14 mouse cellular contexts compared by ENCODE assay signal in the genomic region with DNA sequence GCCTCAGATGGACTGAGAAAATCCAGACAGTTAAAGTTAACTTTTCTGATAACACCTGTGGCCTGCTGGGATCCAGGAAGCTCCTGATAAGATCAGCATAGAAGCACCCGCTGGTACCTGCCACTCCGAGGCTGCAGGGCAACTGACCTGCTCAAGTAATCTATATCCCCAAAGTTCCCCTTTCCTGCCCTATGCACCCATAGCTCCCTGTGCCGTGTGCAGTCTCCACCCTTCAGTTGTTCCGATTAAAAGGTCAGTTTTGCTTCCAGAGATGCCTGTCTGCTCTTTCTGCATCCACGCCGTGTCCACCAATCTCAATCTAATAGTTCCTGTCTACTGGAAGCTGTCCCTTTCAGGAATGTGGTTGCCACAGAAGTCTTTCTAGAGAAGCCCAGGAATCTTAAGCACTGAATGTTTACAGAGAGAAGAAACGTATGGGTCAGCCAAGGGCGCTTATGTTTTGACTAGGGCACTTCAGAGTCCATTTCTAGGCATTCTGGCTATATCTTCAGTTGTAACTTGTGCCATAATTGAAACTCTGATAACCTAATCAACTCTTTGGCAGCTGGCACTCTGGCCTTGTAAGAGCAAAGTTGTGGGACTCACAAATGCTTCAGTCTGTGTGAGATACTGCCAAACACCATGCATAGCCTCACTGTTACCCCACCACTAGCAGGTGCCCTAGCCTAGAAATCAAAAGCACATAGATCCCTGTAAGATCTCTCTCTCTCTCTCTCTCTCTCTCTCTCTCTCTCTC. TPM values are rescaled to one million over a fixed set of nuclear protein-coding genes. Genes with fewer than 3 reads are reported as not detected.
DNase-seq lines count a peak whose midpoint lies in the region; ATAC-seq and TF ChIP-seq lines count a peak whose summit lies in the region.
"Had no signal": no experiment of that assay in that cellular context is flagged by ENCODE, and none has a peak within 500 bp of the region (broad histone marks: within the 10 kb centered on the region; RNA-seq: fewer than 3 reads in every experiment).

No protein-coding gene starts in this region.

- H3K4me1 ChIP-seq in heart, embryonic 13.5 days: peaks cover 29% of the 10 kb centered on the region
- peaks cover 72% of the 10 kb centered on the region for H3K4me1 ChIP-seq in G1E (ENCODE audit: insufficient read depth, low read depth, low read length)

- H3K4me3 ChIP-seq in heart, embryonic 13.5 days: no peak overlapping the region
- peak overlapping the region; percentile 45; the same call in 1 of the 2 replicates for H3K4me3 ChIP-seq in G1E (ENCODE audit: low read depth, low read length)

- peaks cover 18% of the 10 kb centered on the region for H3K36me3 ChIP-seq in heart, embryonic 13.5 days
- H3K36me3 ChIP-seq in G1E (replicated peaks): peaks cover 16% of the 10 kb centered on the region

- DNase-seq in heart, postnatal 14 days: no peak
- DNase-seq in G1E (ENCODE audit: low spot score): no peak
- DNase-seq in lung, postnatal 36 days: peak; percentile 15
- no peak for DNase-seq in right cerebral cortex, postnatal 14 days
- DNase-seq in gastrocnemius, adult 8-10 months (ENCODE audit: low spot score in 2 of 2): no peak
- DNase-seq: adrenal gland, postnatal 36 days; cerebellum, adult 9-10 months; forebrain, postnatal 0 days; right cerebral cortex, adult 18-20 months had no signal

- ATAC-seq in heart, embryonic 13.5 days (ENCODE audit: extremely low read depth, insufficient number of reproducible peaks, low FRiP score, low TSS enrichment): no peak
- peak; percentile 18 for ATAC-seq in G1E (ENCODE audit: extremely low read depth, insufficient number of reproducible peaks, low FRiP score, poor library complexity, severe bottlenecking)
- peak; percentile 82 for ATAC-seq in erythroid progenitor cell, adult 5-6 weeks (replicated peaks; ENCODE audit: low FRiP score, poor library complexity, severe bottlenecking)
- no peak for ATAC-seq in activated CD4-positive, CD25-positive, alpha-beta regulatory T cell, adult 4 months
- ATAC-seq: forebrain, postnatal 0 days; hindbrain, embryonic 16.5 days; Patski had no signal

- no peak for TF ChIP-seq CTCF in G1E (IDR thresholded peaks at IDR 0.05; ENCODE audit: low read depth, low read length)

- WGBS in heart, embryonic 13.5 days: 32% methylated on average over 8 of the region's 8 CpGs

- no peak overlapping the region for H3K9ac ChIP-seq in heart, embryonic 13.5 days
- H3K9ac ChIP-seq: forebrain, postnatal 0 days had no signal

- H3K4me2 ChIP-seq in heart, embryonic 13.5 days: no peak overlapping the region

- 0 out of 2 replicates have a peak overlapping the region, but pooled peaks have one; percentile 13 for H3K27ac ChIP-seq in heart, embryonic 13.5 days (replicated peaks)

- no peaks in the 10 kb centered on the region for H3K27me3 ChIP-seq in heart, embryonic 13.5 days (replicated peaks)
- no peaks in the 10 kb centered on the region for H3K27me3 ChIP-seq in G1E (ENCODE audit: insufficient read depth, low read length)
- H3K27me3 ChIP-seq: Patski had no signal

- intact Hi-C loops in heart, postnatal 14 days (cut with DNase I): no loop called here

- H3K9me3 ChIP-seq in heart, embryonic 13.5 days: no peaks in the 10 kb centered on the region
- H3K9me3 ChIP-seq in G1E (replicated peaks): no peaks in the 10 kb centered on the region

RNA-seq across cellular contexts. Expression of gene Vopp1, which starts 57.7 kb away (rescaled TPM):
- 30.3 and 31.7 TPM in 2 replicates for polyA plus RNA-seq in heart, embryonic 13.5 days (2015; fragmentation: Nextera tagmentation; extraction: Ambion mirVana)
- total RNA-seq in heart, postnatal 14 days (2021): 10 to 100 TPM; 19.5 to 22.7 TPM
- total RNA-seq in G1E (2014; fragmentation: Nextera tagmentation): 17.0 and 31.9 TPM in 2 replicates
- 32.8 and 37.1 TPM in 2 replicates for total RNA-seq in G1E (2017)
- polyA plus RNA-seq in G1E (2012): 5.3 and 5.4 TPM in 2 replicates
- 256 and 266 TPM in 2 replicates for total RNA-seq in erythroid progenitor cell, adult 5-6 weeks (2015; ENCODE audit: low replicate concordance)
- total RNA-seq in erythroid progenitor cell, adult 5-6 weeks (2017; ENCODE audit: low replicate concordance): 264 and 267 TPM in 2 replicates
- total RNA-seq in gastrocnemius, adult 8-10 months (2022): 1 to 10 TPM; 2.9 to 4.7 (median 3.4) TPM
- polyA plus RNA-seq in activated CD4-positive, CD25-positive, alpha-beta regulatory T cell, adult 4 months (2017; shearing (Covaris generic)): 10 to 100 TPM; 10.6 to 12.8 TPM

Comparison
In these comparisons a context has a peak if more than half of its experiments do, and no peak if none do; other contexts are left out.
1. ATAC-seq: peak in G1E (single experiment) and erythroid progenitor cell, adult 5-6 weeks (single experiment); none in heart, embryonic 13.5 days (single experiment) and activated CD4-positive, CD25-positive, alpha-beta regulatory T cell, adult 4 months (single experiment).
2. RNA of gene Vopp1, which starts 57.7 kb away (total RNA-seq): 256 to 267 TPM in erythroid progenitor cell, adult 5-6 weeks; 17.0 to 37.1 TPM in G1E, 19.5 to 22.7 TPM in heart, postnatal 14 days and 2.9 to 4.7 TPM in gastrocnemius, adult 8-10 months; every median in the first group is over 4 times any median in the second.